Mouse (Mus musculus) kidney, postnatal 0 days (tissue): ENCODE results near the gene Wdr1. TPM values are rescaled to one million over a fixed set of nuclear protein-coding genes. Genes with fewer than 3 reads are reported as not detected.

ENCODE experiments used
- ATAC-seq: fragments of 200-750 bp; cut with Nextera tagmentation; replicated peaks from 2 replicates; pipeline ENCODE4 v1.8.0; 2017; ENCODE audit warnings: low read depth, moderate number of reproducible peaks, moderate TSS enrichment, moderate library complexity; ENCODE audit not compliant: low FRiP score
- DNase-seq: peaks from one replicate; pipeline ENCODE4 v3.0.0-alpha.2; 2016; ENCODE audit warnings: low spot score
- H3K27ac ChIP-seq: fragments of 300-500 bp; sonication (generic); 2 replicates; pipeline ENCODE4 v1.5.1; 2014; ENCODE audit warnings: mild to moderate bottlenecking
- H3K27me3 ChIP-seq: fragments of 300-500 bp; sonication (generic); 2 replicates; pipeline ENCODE4 v1.6.1; 2014; ENCODE audit warnings: low read length, mixed read lengths; ENCODE audit not compliant: insufficient read depth
- H3K36me3 ChIP-seq: fragments of 300-500 bp; sonication (generic); 2 replicates; pipeline ENCODE4 v1.6.1; 2014; ENCODE audit warnings: low read length, mixed read lengths; ENCODE audit not compliant: insufficient read depth
- H3K4me1 ChIP-seq: fragments of 300-500 bp; sonication (generic); replicated peaks from 2 replicates; pipeline ENCODE4 v1.6.1; 2014; ENCODE audit warnings: antibody characterized with exemption, low read length, mixed read lengths; ENCODE audit not compliant: insufficient read depth
- H3K4me2 ChIP-seq: fragments of 300-500 bp; sonication (generic); 2 replicates; pipeline ENCODE4 v1.6.1; 2014; ENCODE audit warnings: mild to moderate bottlenecking, low read length, moderate library complexity, mixed read lengths
- H3K4me3 ChIP-seq: fragments of 300-500 bp; sonication (generic); replicated peaks from 2 replicates; pipeline ENCODE4 v1.5.1; 2014; ENCODE audit warnings: low read depth, low read length
- H3K9ac ChIP-seq: fragments of 300-500 bp; sonication (generic); 2 replicates; pipeline ENCODE4 v1.6.1; 2014; ENCODE audit warnings: low read depth, low read length
- H3K9me3 ChIP-seq: fragments of 300-500 bp; sonication (generic); replicated peaks from 2 replicates; pipeline ENCODE4 v1.6.1; 2016; ENCODE audit warnings: low read length, inconsistent platforms, mixed read lengths
- CTCF ChIP-seq: IDR thresholded peaks from 2 replicates; pipeline ENCODE4 v1.5.1; 2016; ENCODE audit warnings: antibody characterized with exemption, low read depth, mild to moderate bottlenecking, moderate library complexity
- WGBS: fragments of 180-500 bp; shearing (Covaris S2); extraction: QIAGEN DNeasy Blood & Tissue Kit; methylation state at CpG from one replicate; pipeline ENCODE4 v1.1.7; 2014; 5-methylcytosine and 5-hydroxymethylcytosine counted together
- polyA plus RNA-seq: library from polyadenylated mRNA; unstranded; fragments of >200 nt; fragmentation: Nextera tagmentation; extraction: Ambion mirVana; gene quantifications from 2 replicates; pipeline ENCODE4 v1.2.1, GENCODE M21; 2015

Gene Wdr1
- polyA plus RNA-seq, 1 experiment from 2014 or later = 165 TPM

GRCm38 (mm10) chr5:38558831-38559230 lies 4.2 kb downstream of the Wdr1 start:
- ATAC-seq (no peak), DNase-seq (no peak)
- no peak overlapping the region for H3K9ac ChIP-seq
- no peaks in the 10 kb centered on the region for H3K27me3 ChIP-seq
- H3K4me3 ChIP-seq = no peak overlapping the region
- H3K36me3 ChIP-seq = peaks cover 18% of the 10 kb centered on the region; the same call in 1 of the 2 replicates
- H3K4me1 ChIP-seq = peaks cover 6% of the 10 kb centered on the region; the same call in 1 of the 2 replicates
- WGBS = 83% methylated on average over 5 of the region's 5 CpGs
- H3K9me3 ChIP-seq = no peaks in the 10 kb centered on the region
- no peak overlapping the region for H3K4me2 ChIP-seq
- no peak for TF ChIP-seq CTCF
- no peak overlapping the region for H3K27ac ChIP-seq

GRCm38 (mm10) chr5:38557811-38558210 lies 5.2 kb downstream of the Wdr1 start:
- 88% methylated on average over 4 of the region's 4 CpGs for WGBS

GRCm38 (mm10) chr5:38556406-38556805 lies 6.6 kb downstream of the Wdr1 start:
- ATAC-seq (no peak), DNase-seq (no peak)
- H3K27ac ChIP-seq = no peak overlapping the region
- WGBS = 82% methylated on average over 3 of the region's 3 CpGs
- H3K4me2 ChIP-seq = no peak overlapping the region
- no peaks in the 10 kb centered on the region for H3K9me3 ChIP-seq
- no peak overlapping the region for H3K4me3 ChIP-seq
- no peak overlapping the region for H3K9ac ChIP-seq
- TF ChIP-seq CTCF = no peak
- H3K36me3 ChIP-seq = peaks cover 27% of the 10 kb centered on the region; the same call in 1 of the 2 replicates
- H3K4me1 ChIP-seq = peaks cover 6% of the 10 kb centered on the region; the same call in 1 of the 2 replicates
- no peaks in the 10 kb centered on the region for H3K27me3 ChIP-seq

More at GRCm38 (mm10) chr5:38557811-38558210, 5.2 kb downstream of the Wdr1 start:
- peaks cover 6% of the 10 kb centered on the region; the same call in 1 of the 2 replicates for H3K4me1 ChIP-seq
- H3K4me3 ChIP-seq = no peak overlapping the region
- H3K27ac ChIP-seq = no peak overlapping the region
- H3K9me3 ChIP-seq = no peaks in the 10 kb centered on the region
- TF ChIP-seq CTCF = no peak
- no peak for DNase-seq
- H3K36me3 ChIP-seq = peaks cover 18% of the 10 kb centered on the region; the same call in 1 of the 2 replicates
- no peak overlapping the region for H3K4me2 ChIP-seq
- no peak for ATAC-seq
- no peaks in the 10 kb centered on the region for H3K27me3 ChIP-seq
- H3K9ac ChIP-seq = no peak overlapping the region

- Histone ChIP-seq H3K27me3 (no peaks in the 10 kb centered on the region), H3K4me3 (no peak overlapping the region), H3K9ac (no peak overlapping the region), H3K4me2 (no peak overlapping the region), H3K36me3 (peaks cover 31% of the 10 kb centered on the region; the same call in 1 of the 2 replicates), H3K27ac (no peak overlapping the region), H3K4me1 (peaks cover 7% of the 10 kb centered on the region; the same call in 1 of the 2 replicates), H3K9me3 (no peaks in the 10 kb centered on the region)
- no peak for DNase-seq
- no peak for TF ChIP-seq CTCF
- 50% methylated on average over 3 of the region's 3 CpGs for WGBS
- ATAC-seq = no peak
Measured at GRCm38 (mm10) chr5:38553953-38554352, 9.1 kb downstream of the Wdr1 start.

GRCm38 (mm10) chr5:38553491-38553890 lies 9.5 kb downstream of the Wdr1 start:
- Histone ChIP-seq H3K9ac (no peak overlapping the region), H3K27me3 (no peaks in the 10 kb centered on the region), H3K36me3 (peaks cover 31% of the 10 kb centered on the region), H3K9me3 (no peaks in the 10 kb centered on the region), H3K4me3 (no peak overlapping the region), H3K27ac (no peak overlapping the region), H3K4me1 (peaks cover 7% of the 10 kb centered on the region; the same call in 1 of the 2 replicates), H3K4me2 (no peak overlapping the region)
- no peak for TF ChIP-seq CTCF
- WGBS = 91% methylated on average over 4 of the region's 4 CpGs
- ATAC-seq (no peak), DNase-seq (no peak)

- H3K9ac ChIP-seq = no peak overlapping the region
- no peak for ATAC-seq
- peaks cover 31% of the 10 kb centered on the region for H3K36me3 ChIP-seq
Measured at GRCm38 (mm10) chr5:38552615-38553014, 10.4 kb downstream of the Wdr1 start.

More at GRCm38 (mm10) chr5:38552615-38553014, 10.4 kb downstream of the Wdr1 start:
- Histone ChIP-seq H3K27me3 (no peaks in the 10 kb centered on the region), H3K4me1 (peaks cover 7% of the 10 kb centered on the region; the same call in 1 of the 2 replicates), H3K9me3 (no peaks in the 10 kb centered on the region), H3K27ac (no peak overlapping the region), H3K4me2 (no peak overlapping the region), H3K4me3 (no peak overlapping the region)
- 85% methylated on average over 3 of the region's 3 CpGs for WGBS
- no peak for DNase-seq
- TF ChIP-seq CTCF = no peak
